Mouse (Mus musculus) liver, embryonic 13.5 days (tissue): ENCODE results near the gene Slc22a29. TPM values are rescaled to one million over a fixed set of nuclear protein-coding genes. Genes with fewer than 3 reads are reported as not detected.
"Not testable (repeated sequence)": the region's sequence is repeated elsewhere in the genome, so short reads cannot be mapped to it uniquely, and the experiment has no call there.

Experiments used
- ATAC-seq: fragments of 200-750 bp; cut with Nextera tagmentation; 2 replicates; pipeline ENCODE4 v1.8.0; 2017; ENCODE audit warnings: low read depth, mild to moderate bottlenecking, moderate number of reproducible peaks, moderate library complexity
- DNase-seq: peaks from one replicate; pipeline ENCODE4 v3.0.0; 2022
- H3K27ac ChIP-seq: fragments of 300-500 bp; sonication (generic); 2 replicates; pipeline ENCODE4 v1.5.1; 2015; ENCODE audit warnings: moderate library complexity, mild to moderate bottlenecking, inconsistent platforms
- H3K27me3 ChIP-seq: fragments of 300-500 bp; sonication (generic); 2 replicates; pipeline ENCODE4 v1.6.1; 2015; ENCODE audit warnings: mild to moderate bottlenecking, inconsistent platforms
- H3K36me3 ChIP-seq: fragments of 300-500 bp; sonication (generic); 2 replicates; pipeline ENCODE4 v1.6.1; 2015; ENCODE audit warnings: mild to moderate bottlenecking, inconsistent platforms
- H3K4me1 ChIP-seq: fragments of 300-500 bp; sonication (generic); replicated peaks from 2 replicates; pipeline ENCODE4 v1.6.1; 2015; ENCODE audit warnings: inconsistent platforms
- H3K4me2 ChIP-seq: fragments of 300-500 bp; sonication (generic); 2 replicates; pipeline ENCODE4 v1.6.1; 2015; ENCODE audit warnings: inconsistent platforms, mild to moderate bottlenecking, moderate library complexity
- H3K4me3 ChIP-seq: fragments of 300-500 bp; sonication (generic); replicated peaks from 2 replicates; pipeline ENCODE4 v1.5.1; 2015; ENCODE audit warnings: mild to moderate bottlenecking, inconsistent platforms
- H3K9ac ChIP-seq: fragments of 300-500 bp; sonication (generic); 2 replicates; pipeline ENCODE4 v1.6.1; 2015; ENCODE audit warnings: mild to moderate bottlenecking, inconsistent platforms
- H3K9me3 ChIP-seq: fragments of 300-500 bp; sonication (generic); replicated peaks from 2 replicates; pipeline ENCODE4 v1.6.1; 2016; ENCODE audit warnings: inconsistent platforms
- WGBS: fragments of 180-500 bp; shearing (Covaris S2); methylation state at CpG from one replicate; pipeline ENCODE4 v1.1.7; 2015; ENCODE audit not compliant: insufficient replicate concordance; 5-methylcytosine and 5-hydroxymethylcytosine counted together
- polyA plus RNA-seq: library from polyadenylated mRNA; unstranded; fragments of >200 nt; fragmentation: Nextera tagmentation; extraction: Ambion mirVana; gene quantifications from 2 replicates; pipeline ENCODE4 v1.2.1, GENCODE M21; 2015

The Slc22a29 gene
- not detected in 2 replicates for polyA plus RNA-seq

GRCm38 (mm10) chr19:8218800-8219199 is at the start of gene Slc22a29:
Gene Slc22a29, minus strand, starts transcription at chr19:8218900.
- Histone ChIP-seq H3K27me3 (no peaks in the 10 kb centered on the region), H3K4me3 (no peak within 1 kb of the TSS), H3K9ac (no peak within 1 kb of the TSS), H3K9me3 (no peaks in the 10 kb centered on the region), H3K27ac (no peak within 1 kb of the TSS), H3K4me2 (no peak within 1 kb of the TSS), H3K36me3 (no peaks in the 10 kb centered on the region), H3K4me1 (no peaks in the 10 kb centered on the region)
- DNase-seq (no peak), ATAC-seq (no peak)
- WGBS = 48% methylated on average over 2 of the region's 2 CpGs

GRCm38 (mm10) chr19:8265324-8265723 is 46.6 kb upstream of the Slc22a29 start:
- H3K9ac ChIP-seq = no peak overlapping the region
- no peak overlapping the region for H3K27ac ChIP-seq
- no peak overlapping the region for H3K4me2 ChIP-seq
- H3K27me3 ChIP-seq = no peaks in the 10 kb centered on the region
- H3K36me3 ChIP-seq = no peaks in the 10 kb centered on the region
- no peaks in the 10 kb centered on the region for H3K9me3 ChIP-seq
- DNase-seq = no peak
- no peak overlapping the region for H3K4me3 ChIP-seq
- WGBS = 41% methylated on average over 3 of the region's 3 CpGs
- no peaks in the 10 kb centered on the region for H3K4me1 ChIP-seq
- ATAC-seq = no peak

DNA sequence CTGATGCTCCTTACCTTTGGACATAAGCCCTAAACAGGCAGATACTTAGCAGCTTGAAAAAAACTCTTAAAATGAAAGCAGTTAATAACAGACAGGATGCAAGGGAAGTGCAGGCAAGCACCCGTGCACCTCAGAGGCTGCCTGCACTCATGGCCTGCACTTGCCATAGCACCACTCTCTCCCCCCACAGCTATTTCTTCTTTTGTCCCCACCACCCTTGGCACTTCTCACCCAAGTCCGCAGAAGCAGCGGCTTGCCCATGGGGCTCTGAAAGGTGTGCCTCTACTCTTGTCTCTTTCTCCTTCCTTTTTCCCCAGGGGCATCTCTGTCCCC is 34.0 kb upstream of the Slc22a29 start:
- WGBS = 14% methylated on average over 3 of the region's 3 CpGs
- DNase-seq (no peak), ATAC-seq (no peak)
- peak overlapping the region; percentile 54 for H3K4me3 ChIP-seq
- no peak overlapping the region for H3K9ac ChIP-seq
- H3K27ac ChIP-seq = no peak overlapping the region
- H3K27me3 ChIP-seq = no peaks in the 10 kb centered on the region
- H3K4me2 ChIP-seq = peak overlapping the region; percentile 64
- H3K4me1 ChIP-seq = no peaks in the 10 kb centered on the region
- H3K36me3 ChIP-seq = no peaks in the 10 kb centered on the region
- no peaks in the 10 kb centered on the region for H3K9me3 ChIP-seq

GRCm38 (mm10) chr19:8251896-8252704 is 33.4 kb upstream of the Slc22a29 start:
- Histone ChIP-seq H3K4me3 (peak overlapping the region; percentile 54), H3K36me3 (no peaks in the 10 kb centered on the region), H3K4me1 (no peaks in the 10 kb centered on the region), H3K9ac (peak overlapping the region; percentile 39; the same call in 1 of the 2 replicates), H3K4me2 (peak overlapping the region; percentile 64), H3K27me3 (no peaks in the 10 kb centered on the region), H3K27ac (peak overlapping the region; percentile 61), H3K9me3 (no peaks in the 10 kb centered on the region)
- ATAC-seq (peak; percentile 96), DNase-seq (no peak)
- 7% methylated on average over 53 of the region's 58 CpGs for WGBS

DNA sequence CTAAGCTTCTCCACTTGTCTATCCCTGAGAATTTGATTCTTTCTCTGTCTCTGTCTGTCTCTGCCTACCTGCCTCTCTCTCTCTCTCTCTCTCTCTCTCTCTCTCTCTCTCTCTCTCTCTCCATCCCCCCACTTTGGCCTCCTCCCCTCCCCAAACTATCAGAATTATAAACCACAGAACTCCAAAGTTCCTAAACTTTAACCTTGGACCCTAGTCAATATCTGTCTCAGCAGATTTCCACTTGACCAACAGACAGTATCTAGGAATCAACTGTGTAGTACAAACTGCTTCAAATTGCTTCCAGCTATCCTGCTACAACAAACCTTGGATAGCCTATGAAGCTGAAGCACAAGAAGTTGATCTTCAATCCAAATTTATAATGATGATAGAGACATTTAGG is 10.2 kb upstream of the Slc22a29 start:
- Histone ChIP-seq H3K9ac (no peak overlapping the region), H3K4me1 (no peaks in the 10 kb centered on the region), H3K36me3 (no peaks in the 10 kb centered on the region), H3K4me3 (no peak overlapping the region), H3K27ac (no peak overlapping the region), H3K4me2 (no peak overlapping the region), H3K9me3 (no peaks in the 10 kb centered on the region), H3K27me3 (no peaks in the 10 kb centered on the region)
- ATAC-seq (no peak), DNase-seq (no peak)

- no peak overlapping the region for H3K9ac ChIP-seq
- H3K4me2 ChIP-seq = no peak overlapping the region
- DNase-seq (no peak), ATAC-seq (no peak)
- no peak overlapping the region for H3K27ac ChIP-seq
- H3K27me3 ChIP-seq = no peaks in the 10 kb centered on the region
- no peaks in the 10 kb centered on the region for H3K36me3 ChIP-seq
- peaks cover 5% of the 10 kb centered on the region; the same call in 1 of the 2 replicates for H3K9me3 ChIP-seq
- H3K4me3 ChIP-seq = no peak overlapping the region
- no peaks in the 10 kb centered on the region for H3K4me1 ChIP-seq
- WGBS = 34% methylated on average over 2 of the region's 2 CpGs
Measured at GRCm38 (mm10) chr19:8148787-8149523, 69.7 kb downstream of the Slc22a29 start.

DNA sequence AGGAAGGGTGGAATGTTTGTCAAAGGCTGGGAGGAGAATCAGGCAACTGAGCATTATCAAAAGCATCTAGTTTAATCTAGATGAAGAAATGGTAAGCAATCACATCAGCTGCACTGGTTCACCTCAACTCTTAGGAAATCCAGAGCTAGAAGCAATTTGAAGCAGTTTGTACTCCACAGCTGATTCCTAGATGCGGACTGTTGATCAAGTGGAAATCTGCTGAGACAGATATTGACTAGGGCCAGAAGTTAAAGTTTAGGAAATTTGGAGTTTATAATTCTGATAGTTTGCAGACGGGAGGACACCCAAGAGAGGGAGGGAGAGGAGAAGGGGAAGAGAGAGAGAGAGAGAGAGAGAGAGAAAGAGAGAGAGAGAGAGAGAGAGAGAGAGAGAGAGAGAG is 76.0 kb downstream of the Slc22a29 start:
- H3K4me1 ChIP-seq, H3K27me3 ChIP-seq, H3K36me3 ChIP-seq, H3K4me2 ChIP-seq, H3K9ac ChIP-seq, DNase-seq, H3K9me3 ChIP-seq, H3K27ac ChIP-seq, ATAC-seq, H3K4me3 ChIP-seq: not testable (repeated sequence)
- 51% methylated on average over 2 of the region's 2 CpGs for WGBS

GRCm38 (mm10) chr19:8134127-8134841 is 84.4 kb downstream of the Slc22a29 start:
- ATAC-seq, H3K36me3 ChIP-seq, H3K4me3 ChIP-seq, H3K27ac ChIP-seq, DNase-seq, H3K4me2 ChIP-seq, H3K27me3 ChIP-seq, H3K9me3 ChIP-seq, H3K4me1 ChIP-seq, H3K9ac ChIP-seq: not testable (repeated sequence)
- 56% methylated on average over 14 of the region's 14 CpGs for WGBS

DNA sequence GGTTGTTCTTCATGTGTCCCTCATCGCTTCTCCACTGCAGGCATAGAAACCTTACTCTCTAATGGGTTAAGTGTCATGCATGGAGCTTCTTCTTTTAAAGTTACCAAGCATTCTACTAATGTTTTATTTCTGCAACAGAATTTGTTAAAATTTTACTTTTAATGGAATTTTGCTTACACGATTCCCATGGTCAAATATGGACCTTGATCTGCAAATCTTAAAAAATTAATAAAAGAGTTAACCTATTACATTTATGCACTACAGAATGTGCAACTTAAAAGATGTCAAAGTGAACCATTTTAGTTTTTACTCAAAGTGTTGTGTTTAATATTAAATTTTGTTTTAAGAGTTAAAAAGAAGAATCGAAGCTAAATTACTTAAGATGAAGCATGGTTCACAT is 86.8 kb downstream of the Slc22a29 start, which contains the start of gene Slc22a28:
Gene Slc22a28, minus strand, starts transcription at position 102 of the 400 bp plus-strand sequence.
- not testable (repeated sequence) for DNase-seq, H3K4me1 ChIP-seq, H3K4me3 ChIP-seq

More for the DNA sequence above, 86.8 kb downstream of the Slc22a29 start, which contains the start of gene Slc22a28:
- ATAC-seq, H3K9me3 ChIP-seq, H3K9ac ChIP-seq, H3K4me2 ChIP-seq, H3K27me3 ChIP-seq, H3K27ac ChIP-seq, H3K36me3 ChIP-seq: not testable (repeated sequence)
- WGBS = 68% methylated on average over 2 of the region's 3 CpGs
